Mouse (Mus musculus) olfactory bulb, adult 2 months (tissue): ENCODE measurements around the gene Olfr544.
"Not testable (repeated sequence)": the region's sequence is repeated elsewhere in the genome, so short reads cannot be mapped to it uniquely, and the experiment has no call there.

Experiments used
- CTCF ChIP-seq: fragments of 200-500 bp; IDR thresholded peaks from 2 replicates; pipeline ENCODE4 v1.5.1; 2012; ENCODE audit warnings: low read depth, mild to moderate bottlenecking, low read length, moderate library complexity; ENCODE audit not compliant: insufficient read depth
- POLR2A ChIP-seq: fragments of 200-500 bp; IDR thresholded peaks from 2 replicates; pipeline ENCODE4 v1.6.1; 2012; ENCODE audit warnings: mild to moderate bottlenecking, low read depth, low read length, moderate library complexity; ENCODE audit not compliant: insufficient read depth

DNA sequence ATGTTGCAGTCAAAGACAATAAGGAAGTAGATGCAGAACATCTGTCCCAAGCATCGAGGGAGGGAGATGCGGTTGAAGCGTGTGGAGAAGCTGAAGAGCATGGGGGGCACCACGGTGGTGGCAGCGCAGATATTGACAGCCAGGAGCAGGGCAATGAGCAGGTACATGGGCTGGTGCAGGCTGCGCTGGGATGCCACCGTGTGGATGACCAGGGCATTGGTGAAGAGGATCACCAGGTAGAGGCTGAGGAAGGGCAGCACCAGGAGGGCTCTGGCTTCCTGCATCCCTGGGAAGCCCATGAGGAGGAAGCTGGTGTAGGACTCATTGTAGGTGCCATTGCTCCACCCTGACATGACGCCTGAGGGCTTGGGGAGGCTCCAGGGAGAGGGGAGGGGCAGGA is 3.3 kb downstream of the Olfr544 start:
- TF ChIP-seq POLR2A, CTCF: not testable (repeated sequence)
